Comparison of ENCODE assay signal across 20 mouse cellular contexts in genomic region chr5:149332787-149333186, GRCm38 (mm10).
A peak's percentile ranks its signal among the peaks of the same experiment; 100 is the strongest.
DNase-seq lines count a peak whose midpoint lies in the region; ATAC-seq lines count a peak whose summit lies in the region.
"Had no signal": no experiment of that assay in that cellular context is flagged by ENCODE, and none has a peak within 500 bp of the region (broad histone marks: within the 10 kb centered on the region; RNA-seq: fewer than 3 reads in every experiment).

No protein-coding gene starts in this region.

- no peak for ATAC-seq in kidney, embryonic 15.5 days (replicated peaks; ENCODE audit: low FRiP score)
- peak; percentile 59 for ATAC-seq in intestine, embryonic 15.5 days
- ATAC-seq in liver, embryonic 11.5 days (replicated peaks; ENCODE audit: low FRiP score): peak; percentile 71
- ATAC-seq in megakaryocyte-erythroid progenitor cell, adult 5-6 weeks (replicated peaks; ENCODE audit: low FRiP score, low TSS enrichment, poor library complexity, severe bottlenecking): peak; percentile 58

- H3K36me3 ChIP-seq in kidney, embryonic 15.5 days: no peaks in the 10 kb centered on the region
- H3K36me3 ChIP-seq in intestine, embryonic 15.5 days: no peaks in the 10 kb centered on the region
- H3K36me3 ChIP-seq in liver, embryonic 11.5 days (ENCODE audit: control insufficient read depth, insufficient read depth, low read length): no peaks in the 10 kb centered on the region
- H3K36me3 ChIP-seq: forebrain, embryonic 12.5 days; heart, embryonic 15.5 days; midbrain, embryonic 12.5 days; neural tube, embryonic 12.5 days had no signal

- H3K4me3 ChIP-seq in kidney, embryonic 15.5 days (replicated peaks): no peak overlapping the region
- H3K4me3 ChIP-seq in intestine, embryonic 15.5 days (replicated peaks): no peak overlapping the region
- H3K4me3 ChIP-seq in liver, embryonic 11.5 days (ENCODE audit: low read depth, low read length): no peak overlapping the region
- H3K4me3 ChIP-seq: forebrain, embryonic 12.5 days; heart, embryonic 15.5 days; midbrain, embryonic 12.5 days; neural tube, embryonic 12.5 days had no signal

- no peak overlapping the region for H3K9ac ChIP-seq in kidney, embryonic 15.5 days
- no peak overlapping the region for H3K9ac ChIP-seq in intestine, embryonic 15.5 days
- no peak overlapping the region for H3K9ac ChIP-seq in liver, embryonic 11.5 days (ENCODE audit: low read depth, low read length)
- H3K9ac ChIP-seq: forebrain, embryonic 12.5 days; heart, embryonic 15.5 days; lung, embryonic 14.5 days; midbrain, embryonic 12.5 days; neural tube, embryonic 12.5 days had no signal

- no peaks in the 10 kb centered on the region for H3K9me3 ChIP-seq in kidney, embryonic 15.5 days (replicated peaks)
- H3K9me3 ChIP-seq in intestine, embryonic 15.5 days: no peaks in the 10 kb centered on the region
- no peaks in the 10 kb centered on the region for H3K9me3 ChIP-seq in liver, embryonic 11.5 days (ENCODE audit: control insufficient read depth, low read length)
- H3K9me3 ChIP-seq: forebrain, embryonic 12.5 days; heart, embryonic 15.5 days; midbrain, embryonic 12.5 days; neural tube, embryonic 12.5 days had no signal

- H3K27ac ChIP-seq in kidney, embryonic 15.5 days: peak overlapping the region; percentile 94
- no peak overlapping the region for H3K27ac ChIP-seq in intestine, embryonic 15.5 days
- no peak overlapping the region for H3K27ac ChIP-seq in liver, embryonic 11.5 days (ENCODE audit: low read depth, low read length)
- H3K27ac ChIP-seq: forebrain, embryonic 12.5 days; heart, embryonic 15.5 days; macrophage; midbrain, embryonic 12.5 days; neural tube, embryonic 12.5 days; stomach, postnatal 0 days had no signal

- 90% methylated on average over 4 of the region's 4 CpGs for WGBS in kidney, embryonic 15.5 days
- WGBS in intestine, embryonic 15.5 days: 68% methylated on average over 4 of the region's 4 CpGs
- WGBS in liver, embryonic 11.5 days: 61% methylated on average over 4 of the region's 4 CpGs

- H3K4me2 ChIP-seq in kidney, embryonic 15.5 days: no peak overlapping the region
- no peak overlapping the region for H3K4me2 ChIP-seq in intestine, embryonic 15.5 days (replicated peaks)
- H3K4me2 ChIP-seq in liver, embryonic 11.5 days: no peak overlapping the region
- H3K4me2 ChIP-seq: forebrain, embryonic 12.5 days; heart, embryonic 15.5 days; lung, embryonic 14.5 days; midbrain, embryonic 12.5 days; neural tube, embryonic 12.5 days had no signal

- peaks cover 43% of the 10 kb centered on the region for H3K4me1 ChIP-seq in kidney, embryonic 15.5 days
- peaks cover 22% of the 10 kb centered on the region for H3K4me1 ChIP-seq in intestine, embryonic 15.5 days (replicated peaks)
- peaks cover 8% of the 10 kb centered on the region for H3K4me1 ChIP-seq in liver, embryonic 11.5 days (replicated peaks; ENCODE audit: control insufficient read depth, insufficient read depth, low read length)

- DNase-seq in kidney, postnatal 14 days: no peak
- no peak for DNase-seq in liver, embryonic 11.5 days (ENCODE audit: low spot score)
- no peak for DNase-seq in embryo, embryonic 10.5 days (ENCODE audit: low spot score)
- DNase-seq in cerebellum, adult 8-10 months: no peak
- DNase-seq: adrenal gland, adult 2 months; cerebellum, postnatal 10 days; gastrocnemius, postnatal 10 days; heart, adult 11 months; kidney, postnatal 10 days; lung, embryonic 14.5 days; right cerebral cortex, adult 18-20 months had no signal

- no peaks in the 10 kb centered on the region for H3K27me3 ChIP-seq in kidney, embryonic 15.5 days
- H3K27me3 ChIP-seq in intestine, embryonic 15.5 days (replicated peaks): no peaks in the 10 kb centered on the region
- no peaks in the 10 kb centered on the region for H3K27me3 ChIP-seq in liver, embryonic 11.5 days (replicated peaks; ENCODE audit: control insufficient read depth, insufficient read depth, low read length)
- H3K27me3 ChIP-seq: forebrain, embryonic 12.5 days; heart, embryonic 15.5 days; neural tube, embryonic 12.5 days had no signal
